Mouse (Mus musculus) heart, embryonic 14.5 days (tissue): ENCODE data around the gene Alg14. TPM values are rescaled to one million over a fixed set of nuclear protein-coding genes. Genes with fewer than 3 reads are reported as not detected.

Experiments
- polyA plus RNA-seq: library from polyadenylated mRNA; unstranded; fragments of >200 nt; fragmentation: Nextera tagmentation; extraction: Ambion mirVana; gene quantifications from 2 replicates; pipeline ENCODE4 v1.2.1, GENCODE M21; 2014

Alg14 gene
- polyA plus RNA-seq, 1 experiment from 2014 or later: 41.9 TPM

Other genes starting within 250 kb of the Alg14 start
- 4.0 and 4.2 TPM in 2 replicates for gene Rwdd3, start 120.1 kb upstream of the Alg14 start, polyA plus RNA-seq
- 1.3 and 1.5 TPM in 2 replicates for gene Tmem56, start 8.7 kb upstream of the Alg14 start, polyA plus RNA-seq
- 358 and 372 TPM in 2 replicates for gene Cnn3, start 134.7 kb downstream of the Alg14 start, polyA plus RNA-seq
- gene Slc44a3, start 240.6 kb downstream of the Alg14 start, polyA plus RNA-seq: 0.80 and 1.5 TPM in 2 replicates